Mouse (Mus musculus): ENCODE data around the gene Grid1. TPM values are rescaled to one million over a fixed set of nuclear protein-coding genes. Genes with fewer than 3 reads are reported as not detected.

The Grid1 gene
- polyA plus RNA-seq, 1 experiment from 2014 or later, result 0.33 TPM

DNA sequence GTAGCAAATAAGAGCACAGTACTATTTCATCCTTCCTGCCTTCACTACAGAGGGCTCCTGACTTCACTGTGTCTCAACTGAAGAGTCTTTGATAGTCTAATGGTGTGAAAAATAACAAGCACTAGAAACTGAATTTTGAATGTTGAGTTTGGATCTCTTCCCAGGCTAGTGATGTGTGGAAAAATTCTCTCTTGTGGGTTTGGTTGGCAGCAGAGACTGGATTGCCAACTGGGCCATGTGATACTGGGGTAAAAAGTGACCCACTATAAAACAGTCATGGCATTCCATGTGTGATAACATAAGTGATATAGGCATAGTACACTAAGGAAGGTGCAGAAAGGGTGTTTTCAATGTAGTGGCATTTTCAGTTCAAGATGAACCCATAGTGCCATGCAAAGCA, 699.5 kb downstream of the Grid1 start:
- no peak overlapping the region for H3K9ac ChIP-seq
- H3K4me2 ChIP-seq, result no peak overlapping the region
- no peaks in the 10 kb centered on the region for H3K36me3 ChIP-seq
- no peaks in the 10 kb centered on the region for H3K9me3 ChIP-seq (replicated peaks)
- ATAC-seq (replicated peaks; ENCODE audit: insufficient number of reproducible peaks, insufficient read depth, low FRiP score, low read depth), result no peak
- H3K4me3 ChIP-seq, result no peak overlapping the region
- no peaks in the 10 kb centered on the region for H3K27me3 ChIP-seq
- no peak overlapping the region for H3K27ac ChIP-seq
- H3K4me1 ChIP-seq (replicated peaks), result no peaks in the 10 kb centered on the region

DNA sequence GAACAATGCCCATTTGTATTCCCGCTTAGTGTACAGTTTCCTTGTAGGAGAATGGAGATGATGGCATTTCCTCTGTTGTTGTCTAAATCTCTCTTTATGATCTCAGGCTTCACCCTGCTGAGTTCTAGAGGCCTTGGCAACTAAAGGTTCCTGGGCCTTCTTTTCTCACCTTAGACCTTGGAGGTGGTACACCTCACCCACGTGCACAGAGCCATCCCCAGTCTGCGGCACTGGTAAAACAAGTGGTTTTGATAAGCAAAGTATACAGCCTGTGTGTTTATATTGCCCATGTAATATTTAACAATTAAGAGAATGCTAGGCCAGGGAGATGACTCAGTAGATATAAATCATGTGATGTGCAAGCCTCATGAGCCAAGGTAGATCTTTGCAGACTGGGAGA, 718.9 kb downstream of the Grid1 start:
- 68% methylated on average over 3 of the region's 3 CpGs for WGBS
- ATAC-seq (replicated peaks; ENCODE audit: insufficient number of reproducible peaks, insufficient read depth, low FRiP score, low read depth), result no peak
- H3K9me3 ChIP-seq (replicated peaks), result no peaks in the 10 kb centered on the region
- no peak overlapping the region for H3K4me2 ChIP-seq
- H3K4me1 ChIP-seq (replicated peaks), result no peaks in the 10 kb centered on the region
- H3K4me3 ChIP-seq, result no peak overlapping the region
- no peaks in the 10 kb centered on the region for H3K36me3 ChIP-seq
- no peak overlapping the region; the same call in 1 of the 2 replicates for H3K27ac ChIP-seq
- no peak overlapping the region for H3K9ac ChIP-seq
- no peaks in the 10 kb centered on the region for H3K27me3 ChIP-seq

DNA sequence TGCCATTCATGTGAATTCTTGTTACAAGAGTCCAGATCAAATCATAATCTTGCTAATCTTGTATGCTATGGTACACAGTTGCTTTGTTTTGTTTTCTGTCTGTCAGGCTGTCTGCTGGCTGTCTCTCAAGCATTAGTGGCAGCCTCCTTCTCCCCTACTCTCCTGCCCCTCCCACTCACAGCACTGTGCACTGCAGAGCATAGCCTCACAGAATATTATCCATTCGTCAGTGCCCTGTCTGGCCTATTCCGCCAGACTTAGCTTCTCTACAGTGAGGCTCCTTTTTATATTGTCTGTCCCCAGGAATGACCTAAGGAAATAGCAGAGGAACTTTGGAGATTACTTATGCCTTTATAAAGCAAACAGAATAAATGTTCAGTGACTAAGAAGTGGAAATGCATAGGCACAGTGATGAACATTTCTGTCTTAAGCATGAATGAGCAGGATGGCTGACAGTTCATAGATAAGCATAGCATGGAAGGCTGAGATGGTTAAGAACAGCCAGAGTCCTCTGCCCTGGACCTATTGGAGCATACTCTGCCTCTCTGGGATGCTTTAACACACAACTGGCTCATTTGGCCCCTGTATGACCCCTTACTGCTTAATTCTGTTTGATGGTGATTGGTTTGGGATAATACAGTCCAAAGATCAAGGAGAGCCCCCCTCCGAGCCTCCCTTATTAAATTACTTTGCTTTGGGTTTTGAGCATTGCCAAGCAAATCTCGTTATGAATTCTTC, 721.5 kb downstream of the Grid1 start:
- 58% methylated on average over 4 of the region's 4 CpGs for WGBS

DNA sequence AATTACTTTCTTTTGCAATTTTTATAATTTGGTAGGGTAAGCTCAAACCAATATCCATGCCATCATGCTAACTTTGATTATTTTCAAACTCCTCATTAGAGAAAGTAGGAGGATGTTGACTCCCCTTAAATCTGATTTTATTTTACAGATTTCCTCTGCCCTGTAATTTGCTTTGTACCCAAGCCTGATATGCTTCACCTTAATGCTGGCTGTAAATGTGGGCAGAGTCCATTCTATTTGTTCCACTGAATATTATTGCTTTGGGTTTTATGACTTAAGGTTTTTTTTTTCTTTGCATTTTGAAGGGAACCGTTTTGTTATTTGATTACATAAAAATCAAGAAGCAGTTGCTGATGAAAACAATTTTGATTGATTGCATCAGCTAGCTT, 722.1 kb downstream of the Grid1 start:
- 60% methylated on average over 1 of the region's 1 CpGs for WGBS
- no peak overlapping the region for H3K4me2 ChIP-seq

More for the DNA sequence above, 721.5 kb downstream of the Grid1 start:
- Histone ChIP-seq H3K4me2 (no peak overlapping the region), H3K9ac (no peak overlapping the region), H3K4me3 (no peak overlapping the region), H3K27me3 (no peaks in the 10 kb centered on the region), H3K9me3 (replicated peaks) (no peaks in the 10 kb centered on the region), H3K36me3 (no peaks in the 10 kb centered on the region), H3K27ac (no peak overlapping the region), H3K4me1 (replicated peaks) (no peaks in the 10 kb centered on the region)
- no peak for ATAC-seq (replicated peaks; ENCODE audit: insufficient number of reproducible peaks, insufficient read depth, low FRiP score, low read depth)

DNA sequence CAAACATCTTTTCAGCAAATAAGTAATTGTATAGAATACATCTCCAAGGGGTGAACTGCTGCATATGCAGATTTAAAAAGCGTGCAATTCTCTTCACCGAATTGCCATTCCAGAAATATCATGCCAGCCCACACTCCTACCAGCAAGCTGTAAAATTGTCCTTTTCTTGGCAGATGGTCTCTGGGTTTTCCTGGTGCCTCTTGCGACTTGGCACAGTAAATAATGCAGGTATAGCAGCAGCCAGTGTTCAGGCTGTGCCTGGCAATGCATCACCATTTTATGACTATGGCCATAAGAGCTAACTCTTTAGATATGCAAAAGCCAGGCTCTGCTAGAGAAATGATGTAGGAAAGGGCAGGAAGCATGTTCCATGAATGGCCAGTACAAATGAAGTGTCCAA, 734.4 kb downstream of the Grid1 start:
- H3K9ac ChIP-seq, result no peak overlapping the region
- H3K36me3 ChIP-seq, result no peaks in the 10 kb centered on the region
- H3K27ac ChIP-seq, result no peak overlapping the region
- no peak for ATAC-seq (replicated peaks; ENCODE audit: insufficient number of reproducible peaks, insufficient read depth, low FRiP score, low read depth)
- 78% methylated on average over 3 of the region's 3 CpGs for WGBS
- no peaks in the 10 kb centered on the region for H3K27me3 ChIP-seq
- H3K9me3 ChIP-seq (replicated peaks), result no peaks in the 10 kb centered on the region
- H3K4me2 ChIP-seq, result no peak overlapping the region
- no peaks in the 10 kb centered on the region for H3K4me1 ChIP-seq (replicated peaks)
- H3K4me3 ChIP-seq, result no peak overlapping the region

More for the DNA sequence above, 722.1 kb downstream of the Grid1 start:
- ATAC-seq (replicated peaks; ENCODE audit: insufficient number of reproducible peaks, insufficient read depth, low FRiP score, low read depth), result no peak
- no peaks in the 10 kb centered on the region for H3K4me1 ChIP-seq (replicated peaks)
- no peaks in the 10 kb centered on the region for H3K36me3 ChIP-seq
- no peaks in the 10 kb centered on the region for H3K27me3 ChIP-seq
- no peak overlapping the region for H3K9ac ChIP-seq
- no peak overlapping the region for H3K27ac ChIP-seq
- no peak overlapping the region for H3K4me3 ChIP-seq
- no peaks in the 10 kb centered on the region for H3K9me3 ChIP-seq (replicated peaks)

DNA sequence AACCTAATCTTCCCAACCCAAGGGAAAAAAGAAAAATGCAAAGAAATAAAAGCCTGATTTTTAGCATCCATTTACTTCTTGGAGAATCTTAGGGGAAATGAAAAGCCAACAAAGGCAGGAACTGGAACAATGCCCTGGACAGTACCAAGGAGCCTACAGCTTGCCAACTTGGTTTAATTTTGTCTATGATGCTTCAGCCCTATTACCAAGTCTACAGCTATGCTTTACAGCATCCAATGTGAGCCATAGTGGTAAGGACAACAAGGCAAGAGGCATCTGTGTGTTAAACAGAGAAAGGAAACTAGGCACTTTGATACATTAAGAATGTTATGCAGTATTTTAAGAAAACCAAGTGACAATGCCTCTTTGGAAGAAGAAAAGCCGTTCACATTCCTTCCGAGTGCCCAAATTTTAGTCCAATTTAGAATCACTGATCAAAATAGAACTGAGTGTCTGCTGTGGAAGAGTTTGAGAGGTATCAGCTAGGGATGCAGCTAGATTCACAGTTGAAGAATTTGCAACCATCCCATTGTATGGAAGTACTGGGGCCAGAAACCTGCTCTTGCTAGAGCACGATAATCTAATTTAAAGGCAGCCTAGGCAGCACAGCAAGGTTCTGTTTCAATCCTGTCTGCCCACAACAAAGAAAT, 741.5 kb downstream of the Grid1 start:
- ATAC-seq (replicated peaks; ENCODE audit: insufficient number of reproducible peaks, insufficient read depth, low FRiP score, low read depth), result no peak
- 84% methylated on average over 3 of the region's 3 CpGs for WGBS
- Histone ChIP-seq H3K36me3 (no peaks in the 10 kb centered on the region), H3K4me1 (replicated peaks) (no peaks in the 10 kb centered on the region), H3K9ac (no peak overlapping the region), H3K27ac (no peak overlapping the region), H3K4me2 (no peak overlapping the region), H3K27me3 (no peaks in the 10 kb centered on the region), H3K4me3 (no peak overlapping the region), H3K9me3 (replicated peaks) (no peaks in the 10 kb centered on the region)

DNA sequence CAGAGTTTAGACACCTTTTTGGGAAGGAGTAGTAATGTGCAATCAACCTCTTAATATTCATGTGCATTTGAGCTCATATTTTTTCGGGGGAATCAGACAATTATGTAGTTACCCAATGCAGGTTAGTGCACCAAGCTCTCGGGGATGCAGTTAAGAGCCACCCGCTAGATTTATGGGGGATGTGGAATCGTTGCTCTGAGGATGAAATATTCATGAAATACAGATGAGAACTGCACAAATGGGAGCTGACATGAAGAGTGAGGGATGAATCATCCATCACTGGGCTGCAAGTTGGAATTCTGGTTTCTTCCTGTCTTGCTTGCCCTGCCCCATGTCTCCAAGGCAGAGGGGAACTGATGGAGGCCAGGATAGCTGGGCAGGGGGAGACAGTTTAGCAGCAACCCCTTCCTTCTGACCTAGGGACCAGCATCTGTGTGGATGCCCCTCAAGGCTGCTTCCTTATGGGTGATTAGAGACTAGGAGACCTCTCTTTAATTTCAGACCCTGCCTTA, 753.1 kb downstream of the Grid1 start:
- Histone ChIP-seq H3K27me3 (no peaks in the 10 kb centered on the region), H3K4me2 (no peak overlapping the region), H3K27ac (no peak overlapping the region), H3K36me3 (no peaks in the 10 kb centered on the region), H3K9me3 (replicated peaks) (no peaks in the 10 kb centered on the region), H3K4me3 (no peak overlapping the region), H3K9ac (no peak overlapping the region), H3K4me1 (replicated peaks) (no peaks in the 10 kb centered on the region)
- no peak for ATAC-seq (replicated peaks; ENCODE audit: insufficient number of reproducible peaks, insufficient read depth, low FRiP score, low read depth)
- 79% methylated on average over 4 of the region's 4 CpGs for WGBS

DNA sequence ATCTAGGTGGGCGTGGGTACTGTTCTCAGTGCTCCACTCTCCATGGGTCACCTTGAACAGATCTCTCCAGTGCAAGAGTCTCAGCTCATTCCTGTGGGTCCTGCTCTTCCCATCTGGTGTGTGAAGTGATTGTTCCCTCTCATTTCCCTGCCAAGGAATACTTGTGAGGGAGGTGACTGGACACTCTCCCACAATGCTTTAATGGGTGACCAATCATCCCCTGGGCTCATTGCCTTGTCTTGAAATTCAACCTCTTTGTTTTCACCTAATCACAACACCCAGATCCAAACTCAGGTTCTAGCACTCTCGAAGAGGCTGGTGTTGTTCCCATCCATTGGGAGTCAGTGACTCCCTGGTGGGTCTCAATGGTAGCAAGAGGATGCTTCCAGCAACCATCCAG, 754.6 kb downstream of the Grid1 start:
- H3K4me2 ChIP-seq, result no peak overlapping the region
- no peaks in the 10 kb centered on the region for H3K36me3 ChIP-seq
- 53% methylated on average over 2 of the region's 2 CpGs for WGBS

DNA sequence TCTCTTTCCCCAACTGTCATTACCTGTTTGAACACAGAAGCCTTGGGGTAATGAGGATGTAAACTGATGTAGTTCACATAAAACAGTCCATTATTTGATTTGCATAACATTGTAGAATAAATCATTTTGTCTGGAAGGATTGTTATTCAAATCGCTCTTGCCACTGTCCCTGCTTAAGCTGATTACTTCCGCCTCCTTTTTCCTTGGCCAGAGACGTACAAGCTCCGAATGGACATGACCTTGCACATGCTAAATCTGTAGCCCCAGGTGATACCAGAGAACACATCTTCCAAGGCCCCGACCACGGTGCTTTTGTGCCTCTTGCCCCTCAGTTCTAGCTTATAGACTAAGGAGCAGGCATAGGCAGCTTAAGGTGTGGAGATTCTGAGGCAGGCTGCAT, 755.4 kb downstream of the Grid1 start:
- Histone ChIP-seq H3K27ac (no peak overlapping the region), H3K4me3 (no peak overlapping the region), H3K27me3 (no peaks in the 10 kb centered on the region), H3K4me1 (replicated peaks) (no peaks in the 10 kb centered on the region), H3K9ac (no peak overlapping the region), H3K36me3 (no peaks in the 10 kb centered on the region), H3K4me2 (no peak overlapping the region), H3K9me3 (replicated peaks) (no peaks in the 10 kb centered on the region)
- WGBS, result 84% methylated on average over 6 of the region's 6 CpGs
- no peak for ATAC-seq (replicated peaks; ENCODE audit: insufficient number of reproducible peaks, insufficient read depth, low FRiP score, low read depth)

More for the DNA sequence above, 754.6 kb downstream of the Grid1 start:
- ATAC-seq (replicated peaks; ENCODE audit: insufficient number of reproducible peaks, insufficient read depth, low FRiP score, low read depth), result no peak
- H3K27ac ChIP-seq, result no peak overlapping the region
- H3K4me3 ChIP-seq, result no peak overlapping the region
- no peak overlapping the region for H3K9ac ChIP-seq
- H3K4me1 ChIP-seq (replicated peaks), result no peaks in the 10 kb centered on the region
- H3K9me3 ChIP-seq (replicated peaks), result no peaks in the 10 kb centered on the region
- H3K27me3 ChIP-seq, result no peaks in the 10 kb centered on the region

DNA sequence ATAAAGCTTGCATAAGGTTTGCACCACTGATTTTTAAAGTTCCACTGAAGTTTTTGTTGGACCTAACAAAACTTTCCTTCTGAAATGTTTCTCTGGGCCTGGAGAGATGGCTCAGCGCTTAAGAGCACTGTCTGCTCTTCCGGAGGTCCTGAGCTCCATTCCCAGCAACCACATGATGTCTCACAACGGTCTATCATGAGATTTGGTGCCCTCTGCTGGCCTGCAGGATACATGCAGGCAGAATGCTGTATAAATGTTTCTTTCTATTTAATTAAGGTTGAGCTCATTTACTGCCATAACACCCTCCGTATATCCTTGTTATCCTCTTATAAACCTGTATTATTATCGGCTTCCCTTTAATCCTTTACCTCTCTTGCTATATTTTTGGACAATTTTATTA, 805.8 kb downstream of the Grid1 start:
- Histone ChIP-seq H3K4me1 (replicated peaks) (no peaks in the 10 kb centered on the region), H3K36me3 (no peaks in the 10 kb centered on the region), H3K9me3 (replicated peaks) (no peaks in the 10 kb centered on the region; the same call in 1 of the 2 replicates), H3K4me3 (no peak overlapping the region), H3K27ac (no peak overlapping the region), H3K27me3 (no peaks in the 10 kb centered on the region), H3K9ac (no peak overlapping the region), H3K4me2 (no peak overlapping the region)
- 80% methylated on average over 5 of the region's 5 CpGs for WGBS
- ATAC-seq (replicated peaks; ENCODE audit: insufficient number of reproducible peaks, insufficient read depth, low FRiP score, low read depth), result no peak
